Mouse (Mus musculus) embryonic facial prominence, embryonic 11.5 days (tissue): ENCODE measurements around the gene Lypla2. TPM values are rescaled to one million over a fixed set of nuclear protein-coding genes. Genes with fewer than 3 reads are reported as not detected.

Experiments
- ATAC-seq: fragments of 200-750 bp; cut with Nextera tagmentation; replicated peaks from 2 replicates; pipeline ENCODE4 v1.8.0; 2017; ENCODE audit warnings: low read depth; ENCODE audit not compliant: insufficient number of reproducible peaks, low FRiP score, low TSS enrichment
- DNase-seq: peaks from one replicate; pipeline ENCODE4 v3.0.0-alpha.2; 2015; ENCODE audit warnings: low spot score
- H3K27ac ChIP-seq: fragments of 300-500 bp; sonication (generic); replicated peaks from 2 replicates; pipeline ENCODE4 v1.5.1; 2014; ENCODE audit warnings: mild to moderate bottlenecking, low read depth, low read length, control low read depth
- H3K27me3 ChIP-seq: fragments of 300-500 bp; sonication (generic); 2 replicates; pipeline ENCODE4 v1.6.1; 2014; ENCODE audit warnings: mild to moderate bottlenecking, low read length, moderate library complexity, mixed read lengths; ENCODE audit not compliant: control insufficient read depth, insufficient read depth
- H3K36me3 ChIP-seq: fragments of 300-500 bp; sonication (generic); replicated peaks from 2 replicates; pipeline ENCODE4 v1.6.1; 2014; ENCODE audit warnings: low read depth, mild to moderate bottlenecking, low read length, moderate library complexity, mixed read lengths; ENCODE audit not compliant: control insufficient read depth, insufficient read depth
- H3K4me1 ChIP-seq: fragments of 300-500 bp; sonication (generic); 2 replicates; pipeline ENCODE4 v1.6.1; 2014; ENCODE audit warnings: low read length, mixed read lengths; ENCODE audit not compliant: control insufficient read depth, insufficient read depth
- H3K4me2 ChIP-seq: fragments of 300-500 bp; sonication (generic); 2 replicates; pipeline ENCODE4 v1.6.1; 2014; ENCODE audit warnings: low read depth, mild to moderate bottlenecking, control low read depth, low read length, moderate library complexity
- H3K4me3 ChIP-seq: fragments of 300-500 bp; sonication (generic); 2 replicates; pipeline ENCODE4 v1.5.1; 2014; ENCODE audit warnings: low read depth, low read length, control low read depth
- H3K9ac ChIP-seq: fragments of 300-500 bp; sonication (generic); replicated peaks from 2 replicates; pipeline ENCODE4 v1.6.1; 2014; ENCODE audit warnings: mild to moderate bottlenecking, control low read depth, low read length
- H3K9me3 ChIP-seq: fragments of 300-500 bp; sonication (generic); replicated peaks from 2 replicates; pipeline ENCODE4 v1.6.1; 2016; ENCODE audit warnings: mild to moderate bottlenecking, low read length, inconsistent platforms, mixed read lengths; ENCODE audit not compliant: control insufficient read depth
- WGBS: fragments of 180-500 bp; shearing (Covaris S2); extraction: QIAGEN DNeasy Blood & Tissue Kit; methylation state at CpG from one replicate; pipeline ENCODE4 v1.1.7; 2014; 5-methylcytosine and 5-hydroxymethylcytosine counted together
- polyA plus RNA-seq: library from polyadenylated mRNA; unstranded; fragments of >200 nt; fragmentation: Nextera tagmentation; extraction: Ambion mirVana; gene quantifications from 2 replicates; pipeline ENCODE4 v1.2.1, GENCODE M21; 2014

Gene Lypla2
- polyA plus RNA-seq = 99.6 and 114 TPM in 2 replicates

GRCm38 (mm10) chr4:135972556-135972906 lies at the start of gene Lypla2:
Gene Lypla2, minus strand, starts transcription at chr4:135972626.
- H3K36me3 ChIP-seq = peaks cover 17% of the 10 kb centered on the region
- peak; percentile 89 for DNase-seq
- under 1% methylated on average over 19 of the region's 19 CpGs for WGBS
- peak within 1 kb of the TSS; percentile 87 for H3K4me2 ChIP-seq
- H3K4me1 ChIP-seq = no peaks in the 10 kb centered on the region; the same call in 1 of the 2 replicates
- no peaks in the 10 kb centered on the region for H3K9me3 ChIP-seq
- peak within 1 kb of the TSS; percentile 93 for H3K4me3 ChIP-seq
- peak; percentile 68 for ATAC-seq
- no peaks in the 10 kb centered on the region for H3K27me3 ChIP-seq
- peak within 1 kb of the TSS; percentile 81 for H3K9ac ChIP-seq
- H3K27ac ChIP-seq = no peak within 1 kb of the TSS

- peak; percentile 97 for ATAC-seq
These were observed 49.2 kb upstream of the Lypla2 start, which contains the start of gene Eloa for GRCm38 (mm10) chr4:136021549-136022047. Gene Eloa, minus strand, starts transcription at chr4:136021763.

GRCm38 (mm10) chr4:136020743-136021548 lies 48.5 kb upstream of the Lypla2 start:
- 1% methylated on average over 39 of the region's 62 CpGs for WGBS
- DNase-seq (no peak), ATAC-seq (peak; percentile 87)

More at GRCm38 (mm10) chr4:136021549-136022047, 49.2 kb upstream of the Lypla2 start, which contains the start of gene Eloa:
- H3K9me3 ChIP-seq = no peaks in the 10 kb centered on the region
- no peaks in the 10 kb centered on the region for H3K36me3 ChIP-seq
- H3K9ac ChIP-seq = peak within 1 kb of the TSS; percentile 95
- peaks cover 3% of the 10 kb centered on the region; the same call in 1 of the 2 replicates for H3K4me1 ChIP-seq
- peak within 1 kb of the TSS; percentile 43; the same call in 1 of the 2 replicates for H3K27ac ChIP-seq
- H3K4me3 ChIP-seq = peak within 1 kb of the TSS; percentile 95
- peak; percentile 100 for DNase-seq
- no peaks in the 10 kb centered on the region for H3K27me3 ChIP-seq
- WGBS = under 1% methylated on average over 34 of the region's 48 CpGs
- H3K4me2 ChIP-seq = peak within 1 kb of the TSS; percentile 86

GRCm38 (mm10) chr4:136016059-136016602 lies 43.7 kb upstream of the Lypla2 start:
- ATAC-seq (no peak), DNase-seq (no peak)
- Histone ChIP-seq H3K27ac (no peak overlapping the region), H3K4me1 (peaks cover 3% of the 10 kb centered on the region; the same call in 1 of the 2 replicates), H3K4me3 (no peak overlapping the region), H3K9me3 (no peaks in the 10 kb centered on the region), H3K36me3 (no peaks in the 10 kb centered on the region), H3K9ac (no peak overlapping the region), H3K27me3 (no peaks in the 10 kb centered on the region), H3K4me2 (no peak overlapping the region)
- 80% methylated on average over 3 of the region's 3 CpGs for WGBS

More at GRCm38 (mm10) chr4:136020743-136021548, 48.5 kb upstream of the Lypla2 start:
- Histone ChIP-seq H3K36me3 (no peaks in the 10 kb centered on the region), H3K9me3 (no peaks in the 10 kb centered on the region), H3K4me1 (peaks cover 3% of the 10 kb centered on the region; the same call in 1 of the 2 replicates), H3K27ac (peak overlapping the region; percentile 43; the same call in 1 of the 2 replicates), H3K9ac (peak overlapping the region; percentile 95), H3K4me3 (peak overlapping the region; percentile 95), H3K27me3 (no peaks in the 10 kb centered on the region), H3K4me2 (peak overlapping the region; percentile 86)

- 91% methylated on average over 4 of the region's 4 CpGs for WGBS
These were observed 38.2 kb upstream of the Lypla2 start for GRCm38 (mm10) chr4:136010586-136010985.

GRCm38 (mm10) chr4:136008782-136009447 lies 36.5 kb upstream of the Lypla2 start:
- Histone ChIP-seq H3K4me3 (no peak overlapping the region), H3K27me3 (no peaks in the 10 kb centered on the region), H3K36me3 (peaks cover 8% of the 10 kb centered on the region), H3K4me2 (no peak overlapping the region), H3K9me3 (no peaks in the 10 kb centered on the region), H3K4me1 (no peaks in the 10 kb centered on the region), H3K27ac (no peak overlapping the region), H3K9ac (no peak overlapping the region)
- DNase-seq (no peak), ATAC-seq (no peak)
- WGBS = 82% methylated on average over 8 of the region's 8 CpGs

More at GRCm38 (mm10) chr4:136010586-136010985, 38.2 kb upstream of the Lypla2 start:
- no peaks in the 10 kb centered on the region for H3K4me1 ChIP-seq
- H3K9me3 ChIP-seq = no peaks in the 10 kb centered on the region
- H3K9ac ChIP-seq = no peak overlapping the region
- H3K4me3 ChIP-seq = no peak overlapping the region
- H3K27me3 ChIP-seq = no peaks in the 10 kb centered on the region
- H3K36me3 ChIP-seq = peaks cover 8% of the 10 kb centered on the region
- H3K4me2 ChIP-seq = no peak overlapping the region
- no peak for DNase-seq
- ATAC-seq = no peak
- no peak overlapping the region for H3K27ac ChIP-seq

GRCm38 (mm10) chr4:136006821-136007220 lies 34.4 kb upstream of the Lypla2 start:
- DNase-seq = no peak
- H3K27me3 ChIP-seq = no peaks in the 10 kb centered on the region
- ATAC-seq = no peak
- H3K4me1 ChIP-seq = no peaks in the 10 kb centered on the region
- no peak overlapping the region for H3K27ac ChIP-seq
- H3K9me3 ChIP-seq = no peaks in the 10 kb centered on the region
- peaks cover 11% of the 10 kb centered on the region for H3K36me3 ChIP-seq
- no peak overlapping the region for H3K4me3 ChIP-seq
- H3K4me2 ChIP-seq = no peak overlapping the region
- 90% methylated on average over 3 of the region's 3 CpGs for WGBS
- no peak overlapping the region for H3K9ac ChIP-seq
